Mouse (Mus musculus) forebrain, embryonic 10.5 days (tissue): Measurements from ENCODE around the gene Tmem44. TPM values are rescaled to one million over a fixed set of nuclear protein-coding genes. Genes with fewer than 3 reads are reported as not detected.

Experiments
- DNase-seq: peaks from one replicate; pipeline ENCODE4 v3.0.0-alpha.2; 2017; ENCODE audit warnings: low spot score; ENCODE audit errors: extremely low spot score
- H3K27ac ChIP-seq: fragments of 300-500 bp; sonication (generic); 2 replicates; pipeline ENCODE4 v1.5.1; 2016; ENCODE audit warnings: mild to moderate bottlenecking
- H3K27me3 ChIP-seq: fragments of 300-500 bp; sonication (generic); 2 replicates; pipeline ENCODE4 v1.6.1; 2016; ENCODE audit warnings: mild to moderate bottlenecking; ENCODE audit not compliant: poor library complexity, severe bottlenecking
- H3K36me3 ChIP-seq: fragments of 300-500 bp; sonication (generic); replicated peaks from 2 replicates; pipeline ENCODE4 v1.6.1; 2016; ENCODE audit warnings: mild to moderate bottlenecking, moderate library complexity
- H3K4me1 ChIP-seq: fragments of 300-500 bp; sonication (generic); 2 replicates; pipeline ENCODE4 v1.6.1; 2016
- H3K4me3 ChIP-seq: fragments of 300-500 bp; sonication (generic); 2 replicates; pipeline ENCODE4 v1.5.1; 2016; ENCODE audit warnings: mild to moderate bottlenecking, moderate library complexity
- H3K9me3 ChIP-seq: fragments of 300-500 bp; sonication (generic); 2 replicates; pipeline ENCODE4 v1.6.1; 2016; ENCODE audit warnings: mild to moderate bottlenecking, moderate library complexity
- WGBS: fragments of 180-500 bp; shearing (Covaris S2); methylation state at CpG from one replicate; pipeline ENCODE4 v1.1.7; 2016; 5-methylcytosine and 5-hydroxymethylcytosine counted together
- polyA plus RNA-seq: library from polyadenylated mRNA; unstranded; fragments of >200 nt; fragmentation: Nextera tagmentation; extraction: Ambion mirVana; gene quantifications from 2 replicates; pipeline ENCODE4 v1.2.1, GENCODE M21; 2016

Tmem44 gene
- polyA plus RNA-seq, 1 experiment from 2014 or later: 19.9 TPM

DNA sequence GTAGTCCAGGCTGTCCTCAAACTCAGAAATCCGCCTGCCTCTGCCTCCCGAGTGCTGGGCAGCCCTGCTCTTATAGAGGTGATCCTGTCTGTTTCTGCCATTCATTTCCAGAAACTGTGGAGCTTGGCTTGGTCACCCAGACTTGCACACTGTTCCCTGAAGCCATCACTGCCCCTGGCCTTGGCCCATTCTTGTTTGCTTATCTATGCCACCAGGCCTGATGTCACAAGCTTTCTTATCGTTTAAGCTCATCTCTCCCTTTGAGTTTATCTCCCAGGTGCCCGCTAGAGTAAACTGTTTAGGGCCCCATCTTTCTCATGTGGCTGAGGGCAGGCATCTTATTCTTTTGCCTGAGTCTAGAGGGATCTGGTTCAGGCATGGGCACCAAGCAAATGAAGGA is 5.9 kb downstream of the Tmem44 start:
- Histone ChIP-seq H3K36me3 (peaks cover 46% of the 10 kb centered on the region), H3K27me3 (peaks cover 9% of the 10 kb centered on the region), H3K27ac (no peak overlapping the region), H3K4me3 (no peak overlapping the region), H3K9me3 (peaks cover 5% of the 10 kb centered on the region; the same call in 1 of the 2 replicates), H3K4me1 (peaks cover 17% of the 10 kb centered on the region)
- 92% methylated on average over 4 of the region's 4 CpGs for whole genome bisulfite sequencing
- DNase-seq: no peak

DNA sequence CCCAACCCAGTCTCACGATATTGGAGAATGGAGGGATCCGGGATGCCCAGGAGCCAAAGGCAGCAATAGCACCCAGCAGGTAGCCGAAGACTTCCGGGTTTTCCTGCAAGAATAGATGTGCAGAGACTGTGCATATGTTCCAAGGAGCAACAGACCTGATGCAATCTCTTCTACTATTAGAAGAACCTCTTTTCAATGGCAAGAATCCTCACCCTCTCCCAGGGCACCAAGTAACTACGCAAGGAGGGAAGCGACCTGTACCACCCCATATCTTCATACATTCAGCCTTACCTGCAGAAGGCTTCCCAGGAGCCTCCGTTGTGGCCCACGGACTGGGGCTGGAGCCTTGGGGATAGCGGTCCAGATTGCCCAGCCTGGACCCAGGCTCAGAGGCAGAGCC is 7.3 kb downstream of the Tmem44 start:
- Histone ChIP-seq H3K36me3 (peaks cover 46% of the 10 kb centered on the region), H3K4me1 (peaks cover 13% of the 10 kb centered on the region), H3K27ac (no peak overlapping the region), H3K9me3 (peaks cover 5% of the 10 kb centered on the region; the same call in 1 of the 2 replicates), H3K4me3 (no peak overlapping the region), H3K27me3 (no peaks in the 10 kb centered on the region)
- DNase-seq: no peak
- WGBS: 91% methylated on average over 9 of the region's 9 CpGs

DNA sequence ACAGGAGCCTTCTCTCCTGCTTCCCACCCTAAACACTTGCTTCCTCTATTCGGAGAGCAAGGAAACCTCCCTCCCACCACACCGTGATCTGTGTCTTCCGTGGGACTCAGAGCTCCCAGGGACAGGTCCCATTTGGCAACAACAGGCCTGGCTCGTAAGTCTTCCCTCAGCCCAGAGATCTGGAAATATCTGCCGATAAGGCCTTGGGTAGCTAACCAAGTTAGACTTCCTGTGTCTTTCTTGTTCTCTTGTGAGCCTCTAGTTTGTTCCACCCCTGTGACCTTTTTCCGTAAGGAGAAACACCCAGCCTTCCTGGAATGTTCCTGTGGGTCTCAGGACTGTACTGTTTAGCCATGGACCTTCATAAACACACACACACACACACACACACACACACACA is 7.8 kb downstream of the Tmem44 start:
- no peaks in the 10 kb centered on the region for H3K27me3 ChIP-seq
- peaks cover 5% of the 10 kb centered on the region; the same call in 1 of the 2 replicates for H3K9me3 ChIP-seq
- peaks cover 46% of the 10 kb centered on the region for H3K36me3 ChIP-seq
- DNase-seq: no peak
- H3K27ac ChIP-seq: no peak overlapping the region
- H3K4me3 ChIP-seq: no peak overlapping the region
- peaks cover 13% of the 10 kb centered on the region for H3K4me1 ChIP-seq
- WGBS: 84% methylated on average over 6 of the region's 6 CpGs

DNA sequence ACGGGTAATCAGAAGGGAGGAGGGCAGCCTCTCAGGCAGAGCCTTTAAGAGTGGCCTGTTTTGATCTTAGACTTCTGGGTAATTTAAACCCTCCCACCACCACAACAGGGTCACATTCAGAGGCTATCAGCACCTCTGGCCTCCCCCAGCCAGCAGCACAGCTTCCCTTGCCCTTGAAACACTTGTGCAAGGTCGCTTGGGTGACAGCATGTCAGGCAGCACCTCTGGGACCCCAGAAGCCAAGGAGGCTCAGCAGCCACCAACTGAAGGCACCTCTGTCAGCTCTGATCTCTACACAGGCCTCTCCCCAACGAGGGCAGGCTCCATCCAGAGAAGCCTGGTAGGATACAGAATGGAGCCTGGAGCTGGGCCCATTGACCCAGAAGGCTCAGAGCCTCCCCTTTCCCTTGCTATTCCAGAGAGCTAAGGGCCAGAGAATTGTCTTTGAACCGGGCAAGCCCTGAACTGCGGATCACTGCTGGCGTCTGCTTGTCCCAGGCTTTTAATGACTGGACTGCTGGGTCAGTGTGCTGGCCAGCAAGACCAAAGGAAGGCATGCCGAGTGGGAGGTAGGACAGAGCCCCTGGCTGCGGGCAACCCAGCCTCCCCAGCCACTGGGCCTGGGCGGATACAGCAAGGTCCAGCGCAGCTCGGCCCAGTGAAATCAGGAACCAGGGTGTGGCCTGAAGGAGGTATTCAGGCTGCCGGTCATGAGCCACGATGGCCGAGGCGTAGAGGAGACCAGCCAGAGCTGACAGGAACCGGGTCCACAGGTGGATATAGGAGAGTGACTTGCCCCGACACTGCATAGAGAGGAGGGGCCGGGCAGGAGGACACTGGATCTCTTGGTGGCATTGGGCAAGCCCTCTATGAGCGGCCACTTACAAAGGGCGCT is 10.3 kb downstream of the Tmem44 start:
- no peak for DNase-seq
- Histone ChIP-seq H3K4me1 (peaks cover 16% of the 10 kb centered on the region), H3K27me3 (no peaks in the 10 kb centered on the region), H3K4me3 (peak overlapping the region; percentile 36), H3K36me3 (peaks cover 26% of the 10 kb centered on the region), H3K9me3 (no peaks in the 10 kb centered on the region), H3K27ac (peak overlapping the region; percentile 56; the same call in 1 of the 2 replicates)
- 64% methylated on average over 20 of the region's 20 CpGs for WGBS

DNA sequence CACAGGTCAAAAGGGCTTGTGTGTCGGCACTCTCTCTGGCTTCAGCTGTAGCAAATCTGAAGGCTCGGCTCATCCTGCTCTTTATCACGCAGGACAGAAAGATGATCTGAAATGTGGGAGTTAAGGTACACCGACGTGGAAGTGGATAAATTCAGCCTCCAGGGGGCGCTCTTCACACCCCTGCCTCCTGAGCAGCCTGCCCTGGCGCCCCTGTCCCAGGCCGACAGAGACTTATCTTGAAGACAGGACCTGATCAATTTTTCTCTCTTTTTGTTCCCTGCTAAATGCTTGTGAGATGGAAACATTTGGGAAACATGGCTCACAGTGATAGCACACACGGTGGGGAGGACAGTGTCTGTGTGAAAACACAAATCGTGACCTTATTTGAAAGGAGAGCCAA is 11.2 kb downstream of the Tmem44 start:
- Histone ChIP-seq H3K4me3 (no peak overlapping the region), H3K4me1 (peaks cover 16% of the 10 kb centered on the region), H3K9me3 (no peaks in the 10 kb centered on the region), H3K27me3 (no peaks in the 10 kb centered on the region), H3K36me3 (peaks cover 17% of the 10 kb centered on the region), H3K27ac (no peak overlapping the region)
- peak; percentile 60 for DNase-seq
- 27% methylated on average over 10 of the region's 10 CpGs for WGBS

DNA sequence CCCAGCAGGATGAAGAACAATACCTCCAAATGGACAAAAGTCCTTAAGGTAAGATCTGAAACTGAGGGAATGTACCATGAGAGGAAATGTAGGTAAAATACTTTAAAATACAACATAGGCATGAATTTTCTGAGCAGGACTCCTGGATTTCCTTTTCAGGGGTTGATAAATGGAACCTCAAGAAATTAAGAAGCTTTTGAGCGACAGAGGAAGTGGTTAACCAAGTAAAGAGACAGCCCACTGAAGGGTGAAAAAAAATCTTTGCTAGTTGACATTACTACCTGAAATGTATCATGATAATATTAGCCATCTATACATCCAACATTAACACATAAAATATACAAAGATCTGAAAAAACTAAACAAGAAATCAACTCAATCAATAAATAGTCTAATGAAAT is 15.6 kb downstream of the Tmem44 start:
- no peak overlapping the region for H3K4me3 ChIP-seq
- H3K36me3 ChIP-seq: peaks cover 5% of the 10 kb centered on the region; the same call in 1 of the 2 replicates
- no peaks in the 10 kb centered on the region for H3K27me3 ChIP-seq
- H3K9me3 ChIP-seq: no peaks in the 10 kb centered on the region
- no peak for DNase-seq
- H3K4me1 ChIP-seq: peaks cover 14% of the 10 kb centered on the region
- H3K27ac ChIP-seq: no peak overlapping the region
- WGBS: 89% methylated on average over 1 of the region's 1 CpGs

DNA sequence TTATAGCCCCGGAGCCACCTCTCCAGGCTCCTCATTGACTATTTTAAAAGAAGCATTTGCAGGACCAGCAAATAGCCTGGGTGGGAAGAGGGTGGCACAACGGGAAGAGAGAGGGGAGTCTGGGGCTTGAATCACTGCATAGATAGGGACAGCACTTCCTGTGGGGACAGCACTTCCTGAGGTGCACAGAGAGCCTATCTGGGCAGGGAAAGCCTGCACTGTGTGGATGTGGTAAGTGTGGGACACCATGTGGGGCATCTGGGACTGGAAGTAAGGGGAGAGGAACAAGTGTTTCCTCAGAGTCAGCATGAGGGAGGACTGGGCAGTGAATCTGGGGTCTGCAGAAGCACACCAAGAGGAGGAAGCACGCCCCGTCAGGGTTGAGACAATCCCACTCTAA is 17.1 kb downstream of the Tmem44 start:
- Histone ChIP-seq H3K4me3 (no peak overlapping the region), H3K27me3 (no peaks in the 10 kb centered on the region), H3K36me3 (peaks cover 16% of the 10 kb centered on the region), H3K9me3 (no peaks in the 10 kb centered on the region), H3K4me1 (peaks cover 8% of the 10 kb centered on the region; the same call in 1 of the 2 replicates), H3K27ac (no peak overlapping the region)
- WGBS: 77% methylated on average over 4 of the region's 4 CpGs
- no peak for DNase-seq

DNA sequence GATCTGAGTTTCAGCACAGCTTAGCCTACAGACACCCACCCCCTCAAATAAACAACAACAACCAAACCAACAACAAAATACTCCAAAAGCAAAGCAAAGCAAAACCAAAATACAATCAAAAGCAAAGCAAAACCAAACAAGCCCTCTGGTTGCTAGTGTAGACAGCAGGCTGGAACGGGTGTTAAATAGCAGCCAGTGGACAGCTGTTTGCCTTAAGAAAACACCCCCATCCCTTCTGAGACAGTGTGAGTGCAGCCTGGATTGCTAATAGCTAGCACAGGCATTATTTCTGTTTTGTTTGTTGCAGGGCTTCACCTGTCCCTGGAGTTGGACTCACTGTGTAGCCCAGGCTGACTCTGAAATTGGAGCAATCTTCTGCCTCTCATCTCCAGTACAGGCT is 17.7 kb downstream of the Tmem44 start:
- no peak for DNase-seq

DNA sequence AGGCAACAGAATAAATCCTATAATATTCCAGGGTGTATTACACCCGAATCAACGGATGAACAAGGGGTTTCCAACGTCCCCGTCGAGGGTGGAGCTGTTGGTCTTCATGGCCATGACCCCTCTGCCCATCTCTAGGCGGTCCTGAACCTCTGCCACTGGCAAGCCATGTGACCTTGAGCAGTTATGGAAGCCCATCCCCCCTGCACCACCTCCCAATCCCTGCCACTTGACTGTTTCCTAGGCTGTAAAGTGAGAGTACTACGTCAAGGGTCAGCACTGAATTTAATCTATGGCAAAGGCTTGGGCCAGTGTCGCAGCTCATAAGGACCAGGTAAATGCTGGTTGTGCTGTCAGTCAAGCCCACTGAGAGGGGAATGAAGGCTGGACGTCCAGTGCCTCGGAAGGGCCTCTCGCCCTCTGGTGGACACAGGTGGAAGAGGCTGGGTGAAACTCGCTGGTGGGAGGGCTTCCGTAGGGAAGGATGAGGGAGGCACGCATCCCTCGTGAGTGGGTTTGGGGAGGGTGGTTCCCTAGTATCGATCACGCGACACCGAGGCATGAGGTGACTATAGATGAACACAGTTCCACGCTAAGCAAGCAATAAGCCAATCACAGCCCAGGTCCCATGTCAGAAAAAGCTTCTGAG is 18.8 kb downstream of the Tmem44 start:
- Histone ChIP-seq H3K9me3 (no peaks in the 10 kb centered on the region), H3K4me3 (no peak overlapping the region), H3K27me3 (no peaks in the 10 kb centered on the region), H3K4me1 (peaks cover 8% of the 10 kb centered on the region; the same call in 1 of the 2 replicates), H3K27ac (no peak overlapping the region), H3K36me3 (peaks cover 22% of the 10 kb centered on the region)
- WGBS: 32% methylated on average over 20 of the region's 20 CpGs
- peak; percentile 57 for DNase-seq

More for the DNA sequence above, 17.7 kb downstream of the Tmem44 start:
- no peaks in the 10 kb centered on the region for H3K9me3 ChIP-seq
- H3K36me3 ChIP-seq: peaks cover 18% of the 10 kb centered on the region
- no peak overlapping the region for H3K27ac ChIP-seq
- no peak overlapping the region for H3K4me3 ChIP-seq
- peaks cover 8% of the 10 kb centered on the region; the same call in 1 of the 2 replicates for H3K4me1 ChIP-seq
- no peaks in the 10 kb centered on the region for H3K27me3 ChIP-seq
- WGBS: 91% methylated on average over 1 of the region's 1 CpGs

DNA sequence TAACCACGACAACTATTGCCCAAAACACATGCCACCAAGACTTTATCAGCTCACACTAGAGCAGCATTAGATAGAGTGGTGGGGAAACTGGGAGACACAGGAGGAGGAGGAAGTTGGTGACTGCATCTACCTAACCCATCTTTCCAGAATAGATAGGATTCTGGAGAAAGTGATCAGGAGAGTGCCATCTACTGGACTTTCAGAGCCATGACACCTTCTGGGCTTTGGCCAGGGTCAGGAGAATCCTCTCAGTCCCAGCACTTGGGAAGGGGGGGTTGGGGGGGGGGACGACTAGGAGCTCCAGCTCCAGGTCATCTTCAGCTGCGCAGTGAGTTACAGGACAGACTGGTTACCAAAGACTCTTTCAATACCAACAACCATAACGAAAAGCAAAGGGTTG is 19.8 kb downstream of the Tmem44 start:
- Histone ChIP-seq H3K27me3 (no peaks in the 10 kb centered on the region), H3K36me3 (peaks cover 27% of the 10 kb centered on the region), H3K9me3 (no peaks in the 10 kb centered on the region), H3K4me3 (no peak overlapping the region), H3K27ac (no peak overlapping the region), H3K4me1 (peaks cover 5% of the 10 kb centered on the region; the same call in 1 of the 2 replicates)
- 46% methylated on average over 4 of the region's 4 CpGs for WGBS
- no peak for DNase-seq

DNA sequence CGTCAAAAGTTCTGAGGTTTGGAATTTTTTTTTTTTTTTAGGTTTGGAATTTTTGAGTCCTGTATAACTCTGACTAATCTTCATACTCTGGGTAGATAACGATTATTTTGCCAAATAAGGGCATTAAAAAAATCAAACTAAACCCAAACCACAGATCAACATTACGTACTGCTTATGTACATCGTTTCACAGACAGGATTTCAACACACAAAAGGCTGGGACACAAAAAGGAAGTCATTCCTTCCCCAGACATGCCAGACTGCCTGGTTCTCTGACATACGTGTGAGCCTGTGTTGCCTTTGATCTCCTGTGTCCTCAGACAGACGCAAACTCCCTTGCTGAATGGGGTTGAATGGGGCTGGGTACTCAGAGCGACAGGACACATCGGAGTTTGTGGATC is 22.3 kb downstream of the Tmem44 start:
- Histone ChIP-seq H3K27me3 (no peaks in the 10 kb centered on the region), H3K9me3 (no peaks in the 10 kb centered on the region), H3K4me3 (no peak overlapping the region), H3K4me1 (peaks cover 5% of the 10 kb centered on the region; the same call in 1 of the 2 replicates), H3K36me3 (peaks cover 39% of the 10 kb centered on the region), H3K27ac (no peak overlapping the region)
- WGBS: 89% methylated on average over 8 of the region's 8 CpGs
- DNase-seq: no peak

DNA sequence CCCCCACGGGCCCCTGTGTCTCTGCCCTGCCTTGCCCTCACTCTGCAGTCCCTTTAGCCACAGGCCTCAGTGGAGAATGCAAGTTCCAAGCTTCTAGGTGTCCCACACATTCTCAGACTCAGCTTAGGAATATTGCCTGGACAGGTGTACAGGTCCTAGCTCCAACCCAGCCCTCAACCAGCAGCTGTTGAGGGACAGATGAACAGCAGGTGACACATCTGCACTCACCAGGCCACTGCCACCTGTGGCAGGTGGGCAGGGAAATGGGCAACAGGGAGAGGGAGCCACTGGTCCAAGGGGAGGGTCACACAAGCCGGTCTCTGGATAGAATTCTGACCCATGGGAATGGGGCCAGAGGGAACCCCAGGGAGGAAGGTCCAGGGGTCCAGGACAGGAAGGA is 22.8 kb downstream of the Tmem44 start:
- H3K27ac ChIP-seq: no peak overlapping the region
- H3K4me3 ChIP-seq: no peak overlapping the region
- DNase-seq: no peak
- H3K4me1 ChIP-seq: peaks cover 5% of the 10 kb centered on the region; the same call in 1 of the 2 replicates
- WGBS: 83% methylated on average over 2 of the region's 2 CpGs
- H3K36me3 ChIP-seq: peaks cover 41% of the 10 kb centered on the region
- H3K9me3 ChIP-seq: no peaks in the 10 kb centered on the region
- H3K27me3 ChIP-seq: no peaks in the 10 kb centered on the region

DNA sequence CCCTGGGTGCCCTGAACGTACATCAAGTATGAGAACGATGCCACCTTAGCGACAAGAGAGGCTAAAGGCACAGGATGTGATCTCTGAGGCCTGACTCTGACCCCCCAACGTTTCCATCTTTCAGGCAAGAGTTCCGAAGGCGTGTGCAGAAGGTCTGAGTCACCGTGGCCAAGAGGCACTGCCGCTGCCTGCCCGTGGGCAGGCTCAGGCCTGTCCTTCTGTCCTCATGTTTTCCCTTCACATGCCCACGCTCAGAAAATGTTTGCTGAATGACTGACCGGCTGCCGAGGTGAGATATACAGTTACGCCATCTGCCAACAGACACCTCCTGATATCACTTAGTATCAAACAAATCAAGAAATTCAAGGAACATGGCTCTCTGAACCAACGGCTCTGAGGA is 24.9 kb downstream of the Tmem44 start:
- H3K36me3 ChIP-seq: peaks cover 50% of the 10 kb centered on the region
- H3K9me3 ChIP-seq: no peaks in the 10 kb centered on the region
- WGBS: 89% methylated on average over 14 of the region's 14 CpGs
- no peaks in the 10 kb centered on the region for H3K27me3 ChIP-seq
- H3K4me3 ChIP-seq: no peak overlapping the region
- no peaks in the 10 kb centered on the region for H3K4me1 ChIP-seq
- no peak overlapping the region for H3K27ac ChIP-seq
- no peak for DNase-seq
